ENCODE assay signal across 23 mouse cellular contexts in genomic region chr6:12077880-12078618, GRCm38 (mm10).
A peak's percentile ranks its signal among the peaks of the same experiment; 100 is the strongest.
DNase-seq lines count a peak whose midpoint lies in the region; ATAC-seq and TF ChIP-seq lines count a peak whose summit lies in the region.
"Had no signal": no experiment of that assay in that cellular context is flagged by ENCODE, and none has a peak within 500 bp of the region (broad histone marks: within the 10 kb centered on the region; RNA-seq: fewer than 3 reads in every experiment).

No protein-coding gene starts in this region.

- no peaks in the 10 kb centered on the region for H3K27me3 ChIP-seq in forebrain, embryonic 14.5 days (replicated peaks; ENCODE audit: control insufficient read depth, insufficient read depth, low read length)
- no peaks in the 10 kb centered on the region for H3K27me3 ChIP-seq in forebrain, embryonic 10.5 days (ENCODE audit: poor library complexity, severe bottlenecking)
- no peaks in the 10 kb centered on the region for H3K27me3 ChIP-seq in lung, embryonic 14.5 days (ENCODE audit: insufficient read depth, low read length)
- no peaks in the 10 kb centered on the region for H3K27me3 ChIP-seq in forebrain, embryonic 15.5 days
- H3K27me3 ChIP-seq: CH12.LX; embryonic facial prominence, embryonic 15.5 days; heart, embryonic 13.5 days; hindbrain, embryonic 13.5 days; Patski had no signal

- H3K27ac ChIP-seq in forebrain, embryonic 14.5 days (ENCODE audit: low read depth, low read length): no peak overlapping the region
- no peak overlapping the region for H3K27ac ChIP-seq in forebrain, embryonic 10.5 days
- H3K27ac ChIP-seq in lung, embryonic 14.5 days (ENCODE audit: low read depth): no peak overlapping the region
- peak overlapping the region; percentile 26; the same call in 1 of the 2 replicates for H3K27ac ChIP-seq in forebrain, embryonic 15.5 days (replicated peaks)
- H3K27ac ChIP-seq: embryonic facial prominence, embryonic 15.5 days; heart, embryonic 13.5 days had no signal

- no peaks in the 10 kb centered on the region for H3K4me1 ChIP-seq in forebrain, embryonic 14.5 days (ENCODE audit: control insufficient read depth, insufficient read depth, low read length)
- no peaks in the 10 kb centered on the region for H3K4me1 ChIP-seq in forebrain, embryonic 10.5 days
- no peaks in the 10 kb centered on the region for H3K4me1 ChIP-seq in lung, embryonic 14.5 days (ENCODE audit: insufficient read depth)
- H3K4me1 ChIP-seq in forebrain, embryonic 15.5 days: peaks cover 12% of the 10 kb centered on the region
- H3K4me1 ChIP-seq: embryonic facial prominence, embryonic 15.5 days had no signal

- peak; percentile 47 for DNase-seq in forebrain, embryonic 14.5 days (ENCODE audit: low spot score)
- no peak for DNase-seq in forebrain, embryonic 10.5 days (ENCODE audit: extremely low spot score, low spot score)
- peak; percentile 71 for DNase-seq in lung, embryonic 14.5 days
- no peak for DNase-seq in lung, adult 18-20 months
- DNase-seq in brain, adult 2 months (ENCODE audit: low read depth, low spot score): peak; percentile 21
- DNase-seq in left cerebral cortex, postnatal 36 days (ENCODE audit: low spot score in 2 of 2): no peak
- DNase-seq: adrenal gland, postnatal 25 days; cerebellum, adult 11 months; cerebellum, adult 8-10 months; cerebellum, postnatal 14 days; embryo, embryonic 11 days; gastrocnemius, postnatal 36 days; heart, adult 11 months; heart, postnatal 36 days; kidney, adult 11 months had no signal

- no peak for TF ChIP-seq CTCF in lung, embryonic 14.5 days (IDR thresholded peaks at IDR 0.05; ENCODE audit: low read depth)

- WGBS in forebrain, embryonic 14.5 days: 65% methylated on average over 8 of the region's 8 CpGs
- 92% methylated on average over 8 of the region's 8 CpGs for WGBS in forebrain, embryonic 10.5 days
- WGBS in lung, embryonic 14.5 days: 60% methylated on average over 8 of the region's 8 CpGs
- WGBS in forebrain, embryonic 15.5 days: 57% methylated on average over 8 of the region's 8 CpGs

- no peak overlapping the region for H3K9ac ChIP-seq in forebrain, embryonic 14.5 days (ENCODE audit: low read length)
- H3K9ac ChIP-seq in lung, embryonic 14.5 days: no peak overlapping the region
- H3K9ac ChIP-seq in forebrain, embryonic 15.5 days (replicated peaks): no peak overlapping the region
- H3K9ac ChIP-seq: embryonic facial prominence, embryonic 15.5 days; heart, embryonic 13.5 days; hindbrain, embryonic 13.5 days had no signal

- peak; percentile 79; the same call in 1 of the 2 replicates for ATAC-seq in forebrain, embryonic 14.5 days
- no peak for ATAC-seq in lung, embryonic 14.5 days (ENCODE audit: insufficient read depth)
- peak; percentile 59; the same call in 1 of the 2 replicates for ATAC-seq in forebrain, embryonic 15.5 days (replicated peaks)
- ATAC-seq: activated CD4-positive, CD25-positive, alpha-beta regulatory T cell, adult 4 months; Patski had no signal

- no peaks in the 10 kb centered on the region for H3K9me3 ChIP-seq in forebrain, embryonic 14.5 days (replicated peaks; ENCODE audit: control insufficient read depth, low read length)
- no peaks in the 10 kb centered on the region for H3K9me3 ChIP-seq in forebrain, embryonic 10.5 days
- no peaks in the 10 kb centered on the region for H3K9me3 ChIP-seq in lung, embryonic 14.5 days (ENCODE audit: low read depth, low read length)
- H3K9me3 ChIP-seq in forebrain, embryonic 15.5 days: no peaks in the 10 kb centered on the region
- H3K9me3 ChIP-seq: embryonic facial prominence, embryonic 15.5 days; heart, embryonic 13.5 days; hindbrain, embryonic 13.5 days had no signal

- no peak overlapping the region for H3K4me2 ChIP-seq in forebrain, embryonic 14.5 days (ENCODE audit: low read length)
- no peak overlapping the region for H3K4me2 ChIP-seq in lung, embryonic 14.5 days
- H3K4me2 ChIP-seq in forebrain, embryonic 15.5 days (replicated peaks): no peak overlapping the region
- H3K4me2 ChIP-seq: embryonic facial prominence, embryonic 15.5 days; heart, embryonic 13.5 days; hindbrain, embryonic 13.5 days had no signal

- peaks cover 18% of the 10 kb centered on the region; the same call in 1 of the 2 replicates for H3K36me3 ChIP-seq in forebrain, embryonic 14.5 days (ENCODE audit: control insufficient read depth, insufficient read depth, low read length)
- peaks cover 9% of the 10 kb centered on the region for H3K36me3 ChIP-seq in forebrain, embryonic 10.5 days (replicated peaks)
- peaks cover 11% of the 10 kb centered on the region; the same call in 1 of the 2 replicates for H3K36me3 ChIP-seq in lung, embryonic 14.5 days (ENCODE audit: insufficient read depth)
- H3K36me3 ChIP-seq in forebrain, embryonic 15.5 days: 0 out of 2 replicates have a peak, but pooled peaks cover 2% of the 10 kb centered on the region

- no peak overlapping the region for H3K4me3 ChIP-seq in forebrain, embryonic 14.5 days (ENCODE audit: low read depth, low read length)
- H3K4me3 ChIP-seq in forebrain, embryonic 10.5 days: no peak overlapping the region
- H3K4me3 ChIP-seq in lung, embryonic 14.5 days (ENCODE audit: low read depth, low read length): no peak overlapping the region
- H3K4me3 ChIP-seq in forebrain, embryonic 15.5 days: no peak overlapping the region
- H3K4me3 ChIP-seq: embryonic facial prominence, embryonic 15.5 days; erythroblast, embryonic 14.5 days; heart, embryonic 13.5 days; hindbrain, embryonic 13.5 days had no signal

- intact Hi-C loops in left cerebral cortex, postnatal 36 days (cut with DNase I): no loop called here

Comparison
In these comparisons a context has a peak if more than half of its experiments do, and no peak if none do; other contexts are left out.
1. DNase-seq: peak in forebrain, embryonic 14.5 days (single experiment), lung, embryonic 14.5 days (single experiment) and brain, adult 2 months (single experiment); none in forebrain, embryonic 10.5 days (single experiment), lung, adult 18-20 months (0 of 2) and left cerebral cortex, postnatal 36 days (0 of 2).